Mouse (Mus musculus): ENCODE results near the gene Prss2. TPM values are rescaled to one million over a fixed set of nuclear protein-coding genes. Genes with fewer than 3 reads are reported as not detected.
"Not testable (repeated sequence)": the region's sequence is repeated elsewhere in the genome, so short reads cannot be mapped to it uniquely, and the experiment has no call there.

Prss2 gene
- polyA plus RNA-seq (2016; fragmentation: Nextera tagmentation; extraction: Ambion mirVana), result not detected in 2 replicates

- ATAC-seq (ENCODE audit: low FRiP score), result no peak
- Histone ChIP-seq H3K9ac (no peak within 1 kb of the TSS), H3K4me3 (no peak within 1 kb of the TSS), H3K4me1 (no peaks in the 10 kb centered on the region), H3K27ac (no peak within 1 kb of the TSS), H3K9me3 (replicated peaks) (no peaks in the 10 kb centered on the region), H3K27me3 (no peaks in the 10 kb centered on the region), H3K4me2 (replicated peaks) (no peak within 1 kb of the TSS), H3K36me3 (no peaks in the 10 kb centered on the region)
- 88% methylated on average over 1 of the region's 1 CpGs for WGBS
Measured at GRCm38 (mm10) chr6:41521487-41521886, at the start of gene Prss2. Prss2 (plus strand) TSS chr6:41521787.

GRCm38 (mm10) chr6:41499374-41499773, 22.2 kb upstream of the Prss2 start:
- Histone ChIP-seq H3K4me3 (no peak overlapping the region), H3K27ac (no peak overlapping the region), H3K9ac (no peak overlapping the region), H3K4me2 (replicated peaks) (no peak overlapping the region), H3K4me1 (no peaks in the 10 kb centered on the region), H3K9me3 (replicated peaks) (no peaks in the 10 kb centered on the region), H3K36me3 (no peaks in the 10 kb centered on the region), H3K27me3 (no peaks in the 10 kb centered on the region)
- no peak for ATAC-seq (ENCODE audit: low FRiP score)
- 90% methylated on average over 3 of the region's 3 CpGs for WGBS

- H3K27ac ChIP-seq, result no peak overlapping the region
- H3K4me2 ChIP-seq (replicated peaks), result no peak overlapping the region
- H3K9ac ChIP-seq, result no peak overlapping the region
- no peak overlapping the region for H3K4me3 ChIP-seq
- no peak for ATAC-seq (ENCODE audit: low FRiP score)
- H3K27me3 ChIP-seq, result no peaks in the 10 kb centered on the region
- H3K4me1 ChIP-seq, result no peaks in the 10 kb centered on the region
- H3K36me3 ChIP-seq, result no peaks in the 10 kb centered on the region
- WGBS, result 87% methylated on average over 2 of the region's 2 CpGs
- H3K9me3 ChIP-seq (replicated peaks), result no peaks in the 10 kb centered on the region
Measured at GRCm38 (mm10) chr6:41504915-41505314, 16.7 kb upstream of the Prss2 start.

GRCm38 (mm10) chr6:41505323-41505722, 16.3 kb upstream of the Prss2 start:
- H3K4me1 ChIP-seq, result no peaks in the 10 kb centered on the region
- no peak overlapping the region for H3K27ac ChIP-seq
- H3K36me3 ChIP-seq, result no peaks in the 10 kb centered on the region
- no peak for ATAC-seq (ENCODE audit: low FRiP score)
- WGBS, result 83% methylated on average over 6 of the region's 6 CpGs
- no peak overlapping the region for H3K9ac ChIP-seq
- no peak overlapping the region for H3K4me3 ChIP-seq
- H3K4me2 ChIP-seq (replicated peaks), result no peak overlapping the region
- H3K9me3 ChIP-seq (replicated peaks), result no peaks in the 10 kb centered on the region
- no peaks in the 10 kb centered on the region for H3K27me3 ChIP-seq

GRCm38 (mm10) chr6:41518017-41518524, 3.5 kb upstream of the Prss2 start:
- WGBS, result 80% methylated on average over 6 of the region's 6 CpGs
- no peak overlapping the region for H3K4me2 ChIP-seq (replicated peaks)
- no peak for ATAC-seq (ENCODE audit: low FRiP score)
- no peaks in the 10 kb centered on the region for H3K27me3 ChIP-seq
- H3K27ac ChIP-seq, result no peak overlapping the region
- H3K36me3 ChIP-seq, result no peaks in the 10 kb centered on the region
- no peak overlapping the region for H3K4me3 ChIP-seq
- no peak overlapping the region for H3K9ac ChIP-seq
- H3K9me3 ChIP-seq (replicated peaks), result no peaks in the 10 kb centered on the region
- H3K4me1 ChIP-seq, result no peaks in the 10 kb centered on the region

- no peak overlapping the region for H3K4me2 ChIP-seq (replicated peaks)
- H3K27ac ChIP-seq, result no peak overlapping the region
- H3K9ac ChIP-seq, result no peak overlapping the region
- H3K4me1 ChIP-seq, result no peaks in the 10 kb centered on the region
- no peaks in the 10 kb centered on the region for H3K36me3 ChIP-seq
- H3K4me3 ChIP-seq, result no peak overlapping the region
- H3K27me3 ChIP-seq, result no peaks in the 10 kb centered on the region
- ATAC-seq (ENCODE audit: low FRiP score), result no peak
- H3K9me3 ChIP-seq (replicated peaks), result no peaks in the 10 kb centered on the region
Measured at GRCm38 (mm10) chr6:41526453-41526852, 4.9 kb downstream of the Prss2 start.

- Histone ChIP-seq H3K4me3 (no peak overlapping the region), H3K27me3 (no peaks in the 10 kb centered on the region), H3K9me3 (replicated peaks) (no peaks in the 10 kb centered on the region), H3K4me2 (replicated peaks) (no peak overlapping the region), H3K36me3 (no peaks in the 10 kb centered on the region), H3K4me1 (no peaks in the 10 kb centered on the region), H3K27ac (no peak overlapping the region), H3K9ac (no peak overlapping the region)
- 86% methylated on average over 1 of the region's 1 CpGs for WGBS
- no peak for ATAC-seq (ENCODE audit: low FRiP score)
Measured at GRCm38 (mm10) chr6:41527402-41527801, 5.8 kb downstream of the Prss2 start.

- not testable (repeated sequence) for H3K4me3 ChIP-seq; ATAC-seq (ENCODE audit: low FRiP score); H3K9me3 ChIP-seq (replicated peaks); H3K27ac ChIP-seq; H3K4me1 ChIP-seq; H3K27me3 ChIP-seq; H3K4me2 ChIP-seq (replicated peaks); H3K9ac ChIP-seq; H3K36me3 ChIP-seq
- 5% methylated on average over 1 of the region's 2 CpGs for WGBS
Measured at GRCm38 (mm10) chr6:41529987-41530386, 8.4 kb downstream of the Prss2 start.

- H3K9ac ChIP-seq, result no peak overlapping the region
- no peaks in the 10 kb centered on the region for H3K9me3 ChIP-seq (replicated peaks)
- H3K27me3 ChIP-seq, result no peaks in the 10 kb centered on the region; the same call in 1 of the 2 replicates
- H3K36me3 ChIP-seq, result no peaks in the 10 kb centered on the region
- ATAC-seq (ENCODE audit: low FRiP score), result no peak
- H3K27ac ChIP-seq, result no peak overlapping the region
- no peak overlapping the region for H3K4me3 ChIP-seq
- WGBS, result 88% methylated on average over 4 of the region's 4 CpGs
- no peak overlapping the region for H3K4me2 ChIP-seq (replicated peaks)
- no peaks in the 10 kb centered on the region for H3K4me1 ChIP-seq
Measured at GRCm38 (mm10) chr6:41532181-41532580, 10.6 kb downstream of the Prss2 start.

- no peak overlapping the region for H3K27ac ChIP-seq
- no peaks in the 10 kb centered on the region; the same call in 1 of the 2 replicates for H3K27me3 ChIP-seq
- H3K9ac ChIP-seq, result no peak overlapping the region
- no peak for ATAC-seq (ENCODE audit: low FRiP score)
- H3K4me3 ChIP-seq, result no peak overlapping the region
- no peaks in the 10 kb centered on the region for H3K4me1 ChIP-seq
- WGBS, result 82% methylated on average over 8 of the region's 8 CpGs
- no peaks in the 10 kb centered on the region for H3K9me3 ChIP-seq (replicated peaks)
- no peaks in the 10 kb centered on the region for H3K36me3 ChIP-seq
- no peak overlapping the region for H3K4me2 ChIP-seq (replicated peaks)
Measured at GRCm38 (mm10) chr6:41532687-41533284, 11.2 kb downstream of the Prss2 start.

- Histone ChIP-seq H3K4me1 (no peaks in the 10 kb centered on the region), H3K9me3 (replicated peaks) (no peaks in the 10 kb centered on the region), H3K9ac (no peak overlapping the region), H3K27me3 (no peaks in the 10 kb centered on the region; the same call in 1 of the 2 replicates), H3K27ac (no peak overlapping the region), H3K36me3 (no peaks in the 10 kb centered on the region), H3K4me2 (replicated peaks) (no peak overlapping the region), H3K4me3 (no peak overlapping the region)
- 98% methylated on average over 1 of the region's 1 CpGs for WGBS
- no peak for ATAC-seq (ENCODE audit: low FRiP score)
Measured at GRCm38 (mm10) chr6:41537376-41537775, 15.8 kb downstream of the Prss2 start.

- H3K27me3 ChIP-seq; ATAC-seq (ENCODE audit: low FRiP score); H3K9me3 ChIP-seq (replicated peaks); H3K4me1 ChIP-seq; H3K4me3 ChIP-seq; H3K36me3 ChIP-seq; H3K27ac ChIP-seq; H3K4me2 ChIP-seq (replicated peaks); H3K9ac ChIP-seq: not testable (repeated sequence)
- 91% methylated on average over 7 of the region's 8 CpGs for WGBS
Measured at GRCm38 (mm10) chr6:41538296-41538695, 16.7 kb downstream of the Prss2 start.

- no peak overlapping the region for H3K4me2 ChIP-seq (replicated peaks)
- peaks cover 14% of the 10 kb centered on the region for H3K27me3 ChIP-seq
- H3K4me3 ChIP-seq, result no peak overlapping the region
- H3K27ac ChIP-seq, result no peak overlapping the region
- H3K4me1 ChIP-seq, result peaks cover 10% of the 10 kb centered on the region; the same call in 1 of the 2 replicates
- H3K9me3 ChIP-seq (replicated peaks), result no peaks in the 10 kb centered on the region
- H3K36me3 ChIP-seq, result no peaks in the 10 kb centered on the region
- ATAC-seq (ENCODE audit: low FRiP score), result no peak
- no peak overlapping the region for H3K9ac ChIP-seq
Measured at GRCm38 (mm10) chr6:41540746-41541145, 19.2 kb downstream of the Prss2 start.
